Mouse (Mus musculus) kidney, adult 18-20 months (tissue): ENCODE data around the gene Zfp740.
A peak's percentile ranks its signal among the peaks of the same experiment; 100 is the strongest.

Source experiments
- DNase-seq: peaks from one replicate; pipeline ENCODE4 v3.0.0; 2021

Zfp740 gene

DNA sequence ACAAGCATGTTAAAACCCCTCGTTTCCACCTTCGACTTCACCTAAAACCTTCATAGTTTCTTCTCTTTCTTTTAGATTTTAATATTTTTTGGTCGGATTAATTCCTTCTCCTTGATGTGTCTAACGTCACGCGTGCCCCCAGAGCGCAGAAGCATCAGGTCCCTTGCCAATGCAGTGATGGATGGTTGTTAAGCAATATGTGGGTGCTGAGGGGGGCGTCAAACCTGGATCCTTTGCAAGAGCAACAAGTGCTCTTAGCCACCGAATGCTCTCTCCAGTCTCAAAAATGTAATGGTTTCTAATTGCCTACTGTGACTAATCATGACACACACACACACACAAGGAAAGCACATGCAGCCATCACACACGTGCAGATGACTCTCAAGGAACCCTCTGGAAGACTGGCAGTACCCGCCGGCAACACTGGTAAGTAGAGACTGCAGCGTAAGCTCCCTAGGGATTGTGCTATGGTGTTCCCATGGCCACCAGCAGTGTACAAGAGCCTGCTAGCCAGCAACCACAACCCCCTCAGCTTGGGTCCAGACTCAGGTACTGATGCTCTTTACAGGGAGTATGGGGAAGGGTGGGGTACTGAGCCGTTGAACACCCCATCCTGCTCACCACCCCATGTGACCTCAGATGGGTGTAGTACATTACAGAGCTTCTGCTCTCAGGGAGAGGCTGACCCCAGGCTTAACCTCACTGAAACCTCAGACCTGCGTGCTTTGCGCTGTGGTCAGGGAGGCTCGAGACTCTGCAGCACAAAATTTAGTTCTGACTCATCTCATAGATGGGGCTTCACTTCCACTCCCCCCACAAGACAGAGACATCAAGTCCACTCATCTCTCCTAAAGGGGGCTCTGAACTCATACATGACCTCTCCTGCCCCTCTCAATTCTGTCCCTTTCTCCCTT is 27.6 kb downstream of the Zfp740 start:
- DNase-seq = no peak

DNA sequence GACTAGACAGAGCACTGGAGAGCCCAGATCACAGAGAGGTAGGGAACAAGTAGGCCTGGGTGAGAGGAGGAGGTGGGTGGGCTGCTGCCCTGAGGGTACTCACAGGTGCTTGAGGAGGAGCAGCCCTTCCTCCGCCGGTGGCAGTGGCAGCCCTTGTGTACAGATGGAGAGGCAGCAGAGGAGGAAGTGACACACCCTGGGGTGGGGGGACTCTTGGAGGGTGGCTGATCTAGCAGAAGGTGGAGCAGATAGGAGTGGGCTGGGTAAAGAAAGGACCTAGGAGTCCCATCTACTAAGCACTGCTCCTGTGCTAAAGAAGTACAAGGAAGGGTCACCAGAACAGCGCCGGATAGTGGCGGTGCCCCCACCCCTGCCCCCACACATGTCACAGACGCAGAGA is 28.7 kb downstream of the Zfp740 start, which contains the start of gene Itgb7:
Gene Itgb7, minus strand, starts transcription at position 197 of the 400 bp plus-strand sequence.
- DNase-seq = no peak

DNA sequence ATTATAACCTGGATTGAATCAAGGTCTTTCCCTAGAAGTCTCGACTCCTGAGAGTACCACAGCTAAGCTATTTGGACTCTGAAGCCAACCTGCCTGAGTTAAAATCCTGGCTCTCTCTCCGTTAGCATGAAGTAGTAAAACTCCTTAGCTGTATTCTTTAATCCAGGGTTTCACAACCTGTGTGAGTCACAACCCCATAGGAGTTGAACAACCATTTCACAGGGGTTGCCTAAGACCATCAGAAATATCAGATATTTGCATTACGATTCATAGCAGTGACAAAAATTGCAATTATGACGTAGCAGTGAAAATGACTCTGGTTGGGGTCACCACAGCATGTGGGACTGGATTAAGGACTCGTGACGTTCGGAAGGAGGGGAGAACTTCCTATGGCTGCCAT is 29.7 kb downstream of the Zfp740 start:
- no peak for DNase-seq

DNA sequence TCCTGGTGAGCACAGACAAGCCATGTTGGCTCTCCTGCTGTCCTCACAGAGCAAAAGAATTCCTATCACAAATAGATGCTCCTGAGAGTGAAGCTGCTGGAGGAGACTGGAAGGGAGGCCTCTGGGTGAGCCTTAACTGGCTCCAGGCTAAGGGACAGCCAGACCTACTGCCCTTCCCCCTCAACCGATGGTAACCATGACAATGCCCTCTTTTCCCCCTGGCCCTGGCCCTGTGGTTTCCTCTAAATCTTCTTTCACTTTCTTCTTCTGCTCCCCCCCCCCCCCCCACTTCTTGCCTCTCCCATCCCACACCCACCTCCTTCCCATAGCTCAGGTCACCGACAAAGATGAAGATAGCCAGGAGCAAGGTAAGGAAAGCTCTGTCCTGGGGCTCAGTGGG is 30.8 kb downstream of the Zfp740 start:
- DNase-seq = no peak

DNA sequence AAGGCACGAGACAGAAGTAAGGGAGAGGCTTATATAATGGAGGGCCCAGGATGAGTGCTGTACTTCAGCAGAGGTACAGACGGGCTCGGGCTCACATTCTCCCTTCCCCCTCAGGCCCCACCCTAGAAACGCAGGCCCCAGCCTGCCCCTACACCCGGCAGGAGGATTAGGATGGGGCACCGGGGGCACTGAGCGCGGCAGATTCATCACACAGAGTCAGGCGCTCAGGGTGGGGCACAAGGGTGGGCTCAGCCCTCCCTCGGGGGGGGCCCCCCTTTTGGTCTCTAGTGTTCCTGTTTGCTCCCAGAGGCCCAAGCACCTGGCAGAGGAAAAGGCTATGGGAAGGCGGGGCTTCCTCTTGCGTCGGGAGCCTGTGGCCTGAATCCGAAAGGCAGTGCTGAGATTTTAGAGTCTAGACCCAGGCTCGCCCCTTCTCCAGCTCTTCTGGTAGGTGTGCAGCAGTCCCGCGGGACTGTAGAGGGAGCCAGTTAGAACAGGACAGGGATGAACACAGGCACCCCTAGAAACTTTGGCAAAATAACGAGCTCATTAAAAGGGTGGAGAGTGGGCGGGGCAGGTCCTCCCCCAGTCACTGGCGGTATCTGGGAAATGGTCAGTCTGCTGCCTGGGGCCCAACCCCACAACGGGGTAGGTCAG is 32.5 kb downstream of the Zfp740 start:
- peak; percentile 30 for DNase-seq

DNA sequence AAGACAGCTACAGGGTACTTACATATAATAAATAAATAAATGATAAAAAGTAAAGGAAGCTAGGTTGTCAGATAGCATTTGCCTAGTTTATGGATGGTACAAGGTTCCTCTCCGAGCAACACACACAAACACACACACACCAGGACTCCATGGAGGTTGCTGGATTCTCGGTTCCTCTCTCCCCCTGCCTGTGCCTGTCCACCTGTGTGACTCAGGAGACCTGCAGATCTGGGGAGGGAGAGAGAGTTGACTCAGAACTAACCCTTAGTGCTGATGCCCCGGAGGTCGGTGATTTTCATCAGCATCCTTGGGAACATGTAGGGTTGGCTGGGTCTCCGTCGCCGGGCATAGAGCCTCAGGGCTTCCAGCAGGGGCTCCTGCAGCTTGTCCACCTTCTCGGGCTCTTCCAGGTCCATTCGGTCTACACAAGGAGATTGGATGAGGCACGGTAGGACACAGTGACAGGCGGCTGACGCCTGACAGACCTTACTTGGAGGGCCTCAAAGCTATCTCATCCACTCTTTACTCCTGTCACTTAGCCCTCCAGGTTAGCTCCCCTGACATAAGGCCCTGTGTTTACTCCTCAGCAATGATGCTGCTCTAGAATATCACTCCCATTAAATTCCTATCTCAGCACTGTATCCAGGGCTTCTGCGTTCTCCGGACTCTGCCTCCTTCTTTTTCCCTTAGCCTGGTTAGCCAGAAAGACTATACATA is 35.7 kb downstream of the Zfp740 start:
- no peak for DNase-seq

DNA sequence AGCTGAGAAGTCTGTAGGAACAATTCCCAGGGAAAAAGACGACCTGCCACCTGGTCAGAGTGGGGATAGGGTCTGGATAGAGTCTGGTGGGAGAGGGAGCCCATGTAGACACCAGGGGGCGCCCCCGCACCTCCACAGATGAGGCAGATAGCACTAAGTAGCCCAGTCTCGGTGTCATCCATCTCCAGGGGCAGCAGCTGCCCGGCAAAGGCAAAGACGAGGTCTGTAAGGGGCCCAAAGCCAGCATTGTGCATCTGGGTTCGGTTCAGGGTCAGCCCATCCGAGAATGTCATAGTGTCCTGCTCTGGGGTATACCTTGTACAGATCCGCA is 36.2 kb downstream of the Zfp740 start:
- DNase-seq = peak; percentile 86

DNA sequence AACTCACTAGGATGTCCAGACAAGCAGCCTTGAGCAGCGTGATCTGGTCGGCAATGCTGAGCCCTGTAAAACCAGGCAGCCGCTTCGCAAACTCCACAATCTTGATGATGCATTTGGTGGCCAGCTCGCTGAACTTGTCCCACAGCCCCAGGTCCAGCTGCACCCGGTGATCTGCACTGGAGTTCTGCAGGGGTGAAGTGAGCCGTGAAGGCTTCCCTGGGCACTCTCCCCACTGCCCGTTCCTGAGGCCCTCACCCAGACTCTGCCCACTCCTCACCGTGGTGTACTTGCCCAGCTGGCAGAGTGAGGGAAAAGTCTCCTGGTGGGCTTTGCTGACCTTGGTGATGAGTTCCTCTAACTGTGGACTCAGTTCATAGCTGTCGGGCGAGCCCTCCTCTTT is 36.8 kb downstream of the Zfp740 start:
- DNase-seq = no peak

DNA sequence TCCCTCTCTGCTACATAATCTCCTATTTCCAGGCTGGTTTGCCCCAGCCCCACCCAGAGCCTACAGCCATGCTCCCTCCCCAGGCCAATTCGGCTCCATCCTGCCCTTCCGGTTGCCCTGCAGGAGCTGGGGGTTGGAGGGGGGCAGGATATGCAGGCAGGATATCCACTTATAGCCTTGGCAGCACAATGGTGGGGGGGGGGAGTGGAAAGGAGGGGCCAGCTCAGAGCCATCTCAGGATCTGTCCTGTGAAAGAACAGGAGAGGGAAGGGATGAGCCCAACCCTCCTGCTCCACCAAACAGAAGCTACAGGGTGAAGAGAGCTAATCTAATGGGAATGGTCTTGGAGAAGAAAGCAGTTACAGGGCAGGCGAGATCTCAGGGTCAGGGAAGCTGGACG is 37.6 kb downstream of the Zfp740 start:
- peak; percentile 48 for DNase-seq

DNA sequence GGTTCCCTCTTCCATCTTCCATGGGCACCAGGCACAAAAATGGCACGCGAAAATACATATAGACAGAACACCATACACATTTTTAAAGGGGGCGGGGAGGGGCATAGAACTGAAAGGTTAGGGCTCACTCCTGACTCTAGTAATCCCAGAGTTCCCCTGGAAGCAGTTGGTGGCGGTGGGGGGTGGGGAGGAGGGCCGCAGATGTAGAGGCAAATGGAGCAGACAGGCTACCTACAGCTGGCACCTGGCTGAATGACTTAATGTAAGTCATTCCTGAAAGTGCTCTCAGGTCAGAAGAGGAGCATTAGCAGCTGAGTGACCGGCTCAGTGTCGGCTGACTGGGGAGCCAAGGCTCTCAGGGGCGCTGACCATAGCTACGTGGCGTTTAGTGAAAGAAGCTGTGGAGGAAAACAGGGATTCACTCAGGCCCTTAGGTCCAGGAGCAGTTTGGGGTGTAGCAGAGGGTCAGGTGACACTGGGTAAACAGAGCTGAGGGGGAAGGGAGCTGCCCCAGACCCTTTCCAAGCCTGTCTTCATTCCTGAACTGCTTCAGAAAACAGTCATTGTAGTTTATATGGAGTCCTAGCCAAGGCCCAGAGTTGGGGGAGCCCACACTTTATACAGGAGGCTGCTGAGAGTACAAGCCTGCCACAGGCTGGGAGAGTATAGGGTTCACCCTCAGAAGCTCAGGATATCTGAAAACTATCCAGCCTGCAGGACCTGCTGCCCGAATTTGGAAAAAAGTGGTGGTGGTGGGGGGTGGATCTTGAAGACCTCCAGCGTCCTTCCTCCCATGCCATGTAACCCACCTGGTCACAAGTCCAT is 39.6 kb downstream of the Zfp740 start:
- no peak for DNase-seq

DNA sequence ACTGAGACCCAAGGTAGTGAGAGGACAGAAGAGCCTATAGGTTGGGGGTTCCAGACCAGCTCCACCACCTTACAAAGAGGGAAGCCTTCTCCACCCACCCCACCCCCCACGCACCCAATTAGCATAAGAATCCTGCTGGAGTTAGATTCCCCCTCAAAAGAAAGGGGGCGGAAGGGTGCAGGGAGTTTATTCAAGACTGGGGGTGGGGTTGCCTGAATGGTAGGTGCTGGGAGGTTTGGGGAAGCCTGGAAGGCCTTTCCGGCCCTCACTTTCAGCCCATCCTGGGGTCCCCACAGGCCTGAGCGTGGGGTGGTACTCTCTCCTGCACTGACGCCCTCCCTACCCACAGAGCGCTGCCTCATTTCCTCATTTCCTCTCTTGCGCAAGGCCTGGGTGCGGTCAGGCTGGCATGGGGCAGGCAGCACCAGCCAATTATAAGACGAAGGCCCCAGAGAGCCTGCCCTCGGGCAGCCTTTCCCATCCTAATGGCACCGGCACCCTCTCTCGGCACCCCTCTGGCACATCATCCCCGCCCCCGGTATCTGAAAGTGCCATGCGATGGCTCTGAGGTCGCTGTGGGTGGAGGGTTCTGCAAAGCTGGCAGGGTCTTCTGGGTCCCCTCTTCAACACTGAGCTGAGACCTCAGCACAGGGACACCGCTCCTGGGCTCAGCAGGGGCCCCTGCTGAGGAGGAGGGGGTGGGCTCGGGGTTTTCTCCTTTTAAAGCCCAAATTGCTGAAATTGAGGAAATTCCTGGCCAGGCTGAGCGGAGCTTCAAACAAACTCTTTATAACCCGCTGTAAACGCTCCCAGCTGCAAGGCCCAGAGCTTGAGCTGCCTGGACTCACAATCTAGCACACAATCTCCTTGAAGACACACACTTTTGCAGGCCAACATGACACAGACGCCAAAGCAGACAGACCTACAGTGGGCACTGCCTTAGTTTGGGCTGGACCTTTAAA is 40.5 kb downstream of the Zfp740 start:
- DNase-seq = peak; percentile 59

DNA sequence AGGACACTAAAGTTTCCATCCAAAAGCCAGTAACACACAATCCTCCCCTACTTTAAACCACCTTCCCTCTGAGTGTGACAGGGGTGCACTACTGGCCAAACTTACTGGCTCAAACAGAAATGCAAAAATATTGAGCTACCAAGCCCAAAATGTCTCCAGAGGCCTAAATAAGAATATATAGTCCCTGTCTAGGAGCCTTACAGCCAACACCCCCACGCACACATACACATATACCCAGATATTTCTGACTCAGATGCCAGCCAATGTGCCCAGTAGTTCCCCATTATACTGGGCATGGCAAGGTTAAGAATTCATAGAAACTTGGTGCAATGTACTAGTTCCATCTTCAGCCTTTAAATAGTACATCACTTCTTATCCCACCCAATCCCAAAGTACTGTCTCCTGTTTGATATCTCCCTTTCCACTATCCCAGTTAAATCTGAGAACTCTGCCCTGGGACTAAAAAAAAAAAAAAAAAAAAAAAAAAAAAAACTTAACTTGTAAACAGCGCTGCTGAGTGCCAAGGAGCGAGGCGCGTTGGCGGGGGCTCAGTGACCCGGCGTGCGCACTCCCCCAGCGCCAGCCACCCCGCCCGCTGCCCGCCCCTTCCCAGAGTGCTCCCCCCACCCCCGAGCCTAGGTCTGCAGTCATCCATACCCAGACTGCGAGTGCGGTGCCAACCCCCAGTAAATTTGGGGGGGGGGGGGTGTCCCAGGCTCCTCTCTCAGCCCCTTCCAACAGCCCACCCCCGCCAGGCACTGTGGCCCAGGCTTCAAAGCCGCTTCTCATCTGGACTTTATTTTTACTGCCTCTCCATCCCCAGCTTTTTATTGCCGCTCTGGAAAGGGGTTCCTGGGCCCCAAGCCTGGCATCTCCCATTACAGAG is 41.5 kb downstream of the Zfp740 start:
- no peak for DNase-seq

DNA sequence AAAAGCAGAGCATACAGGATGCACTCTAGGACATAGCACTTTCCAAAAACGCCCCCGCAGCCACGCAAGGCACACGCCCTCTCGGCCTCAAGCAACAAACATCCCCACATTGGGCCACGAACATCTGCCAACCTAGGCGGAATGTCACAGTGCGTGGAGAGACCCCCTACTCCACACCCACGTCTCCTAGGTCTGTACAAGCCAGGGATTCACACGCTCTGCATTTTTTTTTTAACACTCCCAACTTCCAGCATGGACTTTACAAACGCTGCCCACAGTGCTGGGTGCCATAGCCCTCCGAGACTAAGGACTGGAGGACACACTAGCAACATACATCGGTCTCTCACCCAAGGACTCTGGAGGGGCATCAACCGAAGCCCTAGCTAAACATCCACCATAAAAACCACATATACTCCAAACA is 42.4 kb downstream of the Zfp740 start:
- peak; percentile 25 for DNase-seq

DNA sequence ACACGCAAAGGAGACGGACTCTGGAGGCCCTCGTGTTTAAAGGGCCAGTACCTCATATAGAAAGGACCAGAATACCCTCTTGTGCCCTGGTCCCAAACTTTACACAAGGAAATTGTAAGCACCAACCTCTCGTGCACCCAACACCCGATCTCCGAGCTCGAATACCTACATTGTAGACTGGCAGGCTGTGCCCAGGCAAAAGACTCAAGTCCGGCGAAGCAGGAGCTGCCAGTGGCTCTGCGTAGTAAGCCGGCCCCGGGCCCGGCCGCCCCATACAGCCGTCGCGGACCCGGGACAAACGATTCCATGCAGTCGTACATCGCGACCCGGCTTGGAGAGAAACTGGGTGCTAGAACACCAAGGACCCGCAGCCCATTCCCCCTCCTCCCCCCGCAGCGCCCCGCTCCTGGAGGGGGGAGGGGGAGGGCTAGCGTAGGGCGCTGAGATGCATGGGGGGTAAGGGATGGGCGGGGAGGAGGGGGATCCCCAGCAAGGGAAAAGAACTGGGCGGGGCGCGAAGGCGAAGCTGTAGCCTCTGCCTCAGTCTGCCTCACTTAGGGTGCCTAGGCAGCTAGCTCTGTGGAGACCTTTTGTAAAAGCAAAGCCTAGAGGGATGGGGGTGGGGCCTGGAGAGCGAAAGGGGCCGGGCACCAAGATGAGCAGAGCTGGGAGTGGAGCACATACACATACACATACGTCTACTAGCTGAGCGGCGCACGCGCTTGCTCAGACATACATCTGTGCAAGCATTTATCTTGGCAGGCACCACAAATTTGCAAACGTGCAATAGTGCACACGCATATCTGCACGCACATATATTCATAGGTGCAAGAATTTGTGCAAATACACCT is 43.1 kb downstream of the Zfp740 start:
- DNase-seq = peak; percentile 73

DNA sequence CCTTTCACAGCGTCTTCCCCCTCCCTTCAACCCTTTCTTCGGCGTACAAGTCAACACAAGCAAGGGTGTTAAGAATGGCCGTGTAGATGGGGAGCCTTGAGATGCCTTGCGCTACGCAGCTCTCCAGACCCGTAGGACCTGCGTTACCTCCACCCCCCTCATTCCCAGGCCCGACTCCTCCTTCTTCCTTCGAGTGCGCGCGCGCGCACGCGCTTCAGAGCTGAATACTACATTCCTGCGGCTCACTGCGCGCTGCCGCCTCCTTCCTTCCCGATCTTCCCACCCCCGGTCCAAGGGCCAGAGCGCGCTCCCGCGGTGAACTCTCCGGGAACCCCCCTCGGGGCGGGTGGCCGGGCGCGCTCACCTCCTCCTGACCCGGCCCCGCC is 43.8 kb downstream of the Zfp740 start:
- peak; percentile 96 for DNase-seq

DNA sequence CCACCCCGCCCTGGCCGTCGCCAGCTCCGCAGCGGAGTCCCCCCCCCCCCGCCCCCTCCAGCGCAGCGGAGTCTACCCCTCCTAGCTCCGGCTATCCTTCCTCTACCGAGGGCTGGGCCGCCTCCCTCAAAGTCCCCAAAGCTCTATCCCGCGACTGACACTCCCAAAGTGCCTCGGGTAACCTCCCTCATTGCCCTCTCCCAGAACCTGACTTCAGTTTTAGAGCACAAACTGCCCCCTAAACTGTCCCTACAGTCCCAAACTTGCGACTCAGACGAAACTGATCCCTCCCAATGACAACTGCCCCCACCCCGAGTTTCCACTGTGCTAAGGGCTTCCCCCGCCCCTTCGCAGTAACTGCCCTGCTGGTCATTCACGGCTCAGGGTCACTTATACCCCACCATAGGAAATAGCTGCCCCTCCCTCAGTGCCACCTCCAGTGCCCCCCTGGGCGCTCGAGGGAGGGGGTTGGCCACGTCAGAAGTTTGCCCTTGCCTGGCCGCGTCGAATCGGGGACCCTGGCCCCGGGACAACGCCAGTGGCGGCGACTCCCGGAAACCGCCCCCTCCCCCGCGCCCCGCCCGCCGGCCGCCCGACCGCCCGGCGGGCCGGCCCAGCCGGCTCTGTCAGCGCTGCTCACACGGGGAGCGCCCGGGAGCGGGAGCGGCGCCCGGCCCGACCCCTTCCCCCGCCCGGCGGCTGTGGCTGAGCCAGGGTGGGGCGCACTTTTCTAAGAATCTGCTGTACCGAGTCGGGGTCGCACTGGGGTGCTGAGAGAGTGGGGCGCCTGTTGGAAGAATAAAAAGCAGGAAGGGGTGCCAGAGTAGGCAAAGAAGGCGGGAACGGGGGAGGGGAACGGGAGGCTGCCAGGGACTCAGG is 44.4 kb downstream of the Zfp740 start:
- DNase-seq = peak; percentile 88

DNA sequence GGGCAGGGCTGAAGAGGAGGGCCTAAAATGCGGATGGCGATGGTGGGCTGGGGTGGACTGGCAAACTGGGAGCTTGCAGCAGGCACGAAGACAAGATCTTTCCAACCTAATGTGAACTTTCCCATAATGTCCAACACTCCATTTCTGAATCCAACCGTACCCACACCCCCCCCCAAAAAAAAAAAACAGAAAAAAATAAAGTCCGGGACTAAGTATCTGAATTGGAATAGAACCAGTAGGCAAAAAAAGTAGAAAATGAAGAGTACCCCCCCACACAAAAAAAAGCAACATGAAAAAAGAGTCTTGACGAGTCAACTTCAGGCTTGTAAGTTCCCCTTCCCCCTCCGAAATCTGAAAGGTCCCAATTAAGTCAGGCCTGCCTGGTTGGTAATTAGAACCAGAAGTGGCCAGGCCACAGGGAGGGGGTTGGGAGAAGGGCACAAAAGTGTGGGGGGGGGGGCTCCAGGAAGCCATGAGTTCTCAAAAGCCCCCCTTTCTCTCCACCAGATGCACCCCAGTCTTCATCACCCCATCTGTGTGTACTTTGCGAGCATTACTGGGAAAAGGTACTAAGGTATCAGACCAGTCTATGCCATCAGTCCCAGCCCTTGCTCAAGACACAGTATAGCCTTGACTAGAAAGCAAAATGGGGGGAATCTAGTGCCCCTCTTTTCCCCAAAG is 45.2 kb downstream of the Zfp740 start:
- no peak for DNase-seq

DNA sequence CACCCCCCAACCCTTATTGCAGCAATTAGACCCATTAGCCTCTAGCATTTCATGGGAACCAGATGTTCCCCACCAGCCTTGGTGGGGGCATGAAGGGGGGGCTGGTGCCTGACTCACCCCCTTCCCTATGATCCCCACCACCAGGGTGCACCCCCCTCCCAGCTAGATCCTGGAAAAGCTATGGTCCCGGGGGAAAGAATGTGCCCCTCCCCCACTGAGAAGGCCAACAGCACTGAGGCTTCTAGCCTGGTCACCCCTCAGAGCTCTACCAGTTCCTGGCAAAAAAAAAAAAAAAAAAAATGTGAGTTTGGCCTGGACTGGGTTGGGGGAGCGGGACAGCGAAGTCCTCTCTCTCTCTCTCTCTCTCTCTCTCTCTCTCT is 45.8 kb downstream of the Zfp740 start:
- no peak for DNase-seq
